Mouse (Mus musculus) kidney, adult 2 months (tissue): ENCODE measurements around the gene Npas3. TPM values are rescaled to one million over a fixed set of nuclear protein-coding genes. Genes with fewer than 3 reads are reported as not detected.

Source experiments
- DNase-seq: peaks from one replicate; pipeline ENCODE4 v3.0.0; 2021
- H3K27ac ChIP-seq: fragments of 200-500 bp; 2 replicates; pipeline ENCODE4 v1.5.1; 2012; ENCODE audit warnings: low read depth, low read length, control low read depth, inconsistent platforms; ENCODE audit not compliant: insufficient read depth
- H3K27me3 ChIP-seq: fragments of 200-500 bp; replicated peaks from 2 replicates; pipeline ENCODE4 v1.6.1; 2012; ENCODE audit warnings: mild to moderate bottlenecking, moderate library complexity, low read length, inconsistent platforms; ENCODE audit not compliant: control insufficient read depth, insufficient read depth
- H3K36me3 ChIP-seq: fragments of 200-500 bp; 2 replicates; pipeline ENCODE4 v1.6.1; 2012; ENCODE audit warnings: mild to moderate bottlenecking, moderate library complexity, low read length, inconsistent platforms; ENCODE audit not compliant: control insufficient read depth, insufficient read depth
- H3K4me1 ChIP-seq: fragments of 200-500 bp; 2 replicates; pipeline ENCODE4 v1.6.1; 2011; ENCODE audit warnings: low read length; ENCODE audit not compliant: control insufficient read depth, insufficient read depth
- H3K4me3 ChIP-seq: fragments of 200-500 bp; 2 replicates; pipeline ENCODE4 v1.5.1; 2011; ENCODE audit warnings: mild to moderate bottlenecking, low read depth, low read length, control low read depth; ENCODE audit not compliant: insufficient read depth
- CTCF ChIP-seq: fragments of 200-500 bp; conservative IDR thresholded peaks from 2 replicates; pipeline ENCODE4 v1.5.1; 2011; ENCODE audit warnings: low read depth, mild to moderate bottlenecking, control low read depth, low read length, moderate library complexity, mixed read lengths; ENCODE audit not compliant: insufficient read depth, insufficient read length
- POLR2A ChIP-seq: fragments of 200-500 bp; IDR thresholded peaks from one replicate; pipeline ENCODE4 v1.6.1; 2011; ENCODE audit warnings: low read depth, low read length, control low read depth
- WGBS: fragments of 180-500 bp; shearing (Covaris S2); methylation state at CpG from one replicate; pipeline ENCODE4 v1.1.7; 2018; 5-methylcytosine and 5-hydroxymethylcytosine counted together
- polyA plus RNA-seq: library from polyadenylated mRNA; depleted of rRNA; stranded (reverse); fragments of >200 nt; gene quantifications from 2 replicates; pipeline ENCODE4 v1.2.3, GENCODE M21; 2012

Gene Npas3
- polyA plus RNA-seq, 1 experiment = 0.11 TPM

GRCm38 (mm10) chr12:54045360-54045759 is 796.9 kb downstream of the Npas3 start:
- WGBS = 46% methylated on average over 4 of the region's 4 CpGs
- H3K27me3 ChIP-seq = no peaks in the 10 kb centered on the region
- no peak overlapping the region for H3K27ac ChIP-seq
- no peaks in the 10 kb centered on the region for H3K4me1 ChIP-seq
- H3K36me3 ChIP-seq = no peaks in the 10 kb centered on the region
- DNase-seq = no peak
- no peak overlapping the region for H3K4me3 ChIP-seq
- TF ChIP-seq POLR2A (no peak), CTCF (no peak)

GRCm38 (mm10) chr12:54046824-54047223 is 798.3 kb downstream of the Npas3 start:
- Histone ChIP-seq H3K27me3 (no peaks in the 10 kb centered on the region), H3K4me3 (no peak overlapping the region), H3K36me3 (no peaks in the 10 kb centered on the region), H3K4me1 (no peaks in the 10 kb centered on the region), H3K27ac (no peak overlapping the region)
- no peak for DNase-seq
- TF ChIP-seq POLR2A (no peak), CTCF (no peak)
- WGBS = 76% methylated on average over 6 of the region's 6 CpGs

- no peaks in the 10 kb centered on the region for H3K27me3 ChIP-seq
- 87% methylated on average over 5 of the region's 5 CpGs for WGBS
- no peaks in the 10 kb centered on the region for H3K4me1 ChIP-seq
- no peak overlapping the region for H3K4me3 ChIP-seq
- no peak overlapping the region for H3K27ac ChIP-seq
- no peaks in the 10 kb centered on the region for H3K36me3 ChIP-seq
- TF ChIP-seq POLR2A = no peak
- no peak for DNase-seq
Measured at GRCm38 (mm10) chr12:54048126-54048525, 799.6 kb downstream of the Npas3 start.

- no peak for DNase-seq
- H3K4me1 ChIP-seq = no peaks in the 10 kb centered on the region
- no peak for TF ChIP-seq POLR2A
- no peaks in the 10 kb centered on the region for H3K27me3 ChIP-seq
- no peak overlapping the region for H3K27ac ChIP-seq
- H3K36me3 ChIP-seq = no peaks in the 10 kb centered on the region
- WGBS = 76% methylated on average over 4 of the region's 4 CpGs
- no peak overlapping the region for H3K4me3 ChIP-seq
Measured at GRCm38 (mm10) chr12:54049926-54050325, 801.4 kb downstream of the Npas3 start.

GRCm38 (mm10) chr12:54052939-54053338 is 804.5 kb downstream of the Npas3 start:
- 60% methylated on average over 3 of the region's 3 CpGs for WGBS
- no peaks in the 10 kb centered on the region for H3K36me3 ChIP-seq
- H3K4me3 ChIP-seq = no peak overlapping the region

GRCm38 (mm10) chr12:54053598-54053997 is 805.1 kb downstream of the Npas3 start:
- Histone ChIP-seq H3K27ac (no peak overlapping the region), H3K36me3 (no peaks in the 10 kb centered on the region), H3K27me3 (no peaks in the 10 kb centered on the region), H3K4me3 (no peak overlapping the region), H3K4me1 (no peaks in the 10 kb centered on the region)
- 94% methylated on average over 6 of the region's 6 CpGs for WGBS
- TF ChIP-seq CTCF = no peak
- TF ChIP-seq POLR2A = no peak
- no peak for DNase-seq

More at GRCm38 (mm10) chr12:54052939-54053338, 804.5 kb downstream of the Npas3 start:
- TF ChIP-seq POLR2A (no peak), CTCF (no peak)
- no peak overlapping the region for H3K27ac ChIP-seq
- H3K27me3 ChIP-seq = no peaks in the 10 kb centered on the region
- DNase-seq = no peak
- H3K4me1 ChIP-seq = no peaks in the 10 kb centered on the region

GRCm38 (mm10) chr12:54060732-54061131 is 812.3 kb downstream of the Npas3 start:
- Histone ChIP-seq H3K27me3 (no peaks in the 10 kb centered on the region), H3K36me3 (no peaks in the 10 kb centered on the region), H3K27ac (no peak overlapping the region), H3K4me3 (no peak overlapping the region), H3K4me1 (no peaks in the 10 kb centered on the region)
- peak; percentile 80 for TF ChIP-seq CTCF
- TF ChIP-seq POLR2A = no peak
- peak; percentile 60 for DNase-seq
- WGBS = 14% methylated on average over 8 of the region's 8 CpGs

- no peak for DNase-seq
- Histone ChIP-seq H3K36me3 (no peaks in the 10 kb centered on the region), H3K4me1 (no peaks in the 10 kb centered on the region), H3K27ac (no peak overlapping the region), H3K4me3 (no peak overlapping the region), H3K27me3 (no peaks in the 10 kb centered on the region)
- TF ChIP-seq POLR2A (no peak), CTCF (no peak)
- WGBS = 34% methylated on average over 6 of the region's 6 CpGs
Measured at GRCm38 (mm10) chr12:54061168-54061567, 812.7 kb downstream of the Npas3 start.
